ENCODE assay signal across 9 mouse cellular contexts in the genomic region with DNA sequence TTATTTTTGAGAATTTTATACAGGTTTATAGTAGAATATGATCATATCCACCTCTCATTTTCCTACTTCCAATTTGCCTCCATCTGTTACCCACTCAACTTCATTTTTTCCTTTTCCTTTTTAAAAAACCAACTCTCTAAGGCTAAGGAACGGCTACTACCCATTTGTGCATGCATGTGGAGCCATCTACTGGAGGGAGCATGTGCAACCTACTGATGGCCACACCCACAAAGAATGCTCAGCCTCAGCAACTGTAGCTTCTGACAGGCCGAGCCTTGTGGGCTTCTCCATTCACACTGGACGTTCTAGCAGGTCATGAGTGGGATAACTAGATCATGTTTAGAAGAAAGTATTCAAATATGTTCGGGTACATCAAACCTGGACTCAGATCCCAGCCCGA.
A peak's percentile ranks its signal among the peaks of the same experiment; 100 is the strongest.
DNase-seq lines count a peak whose midpoint lies in the region; ATAC-seq lines count a peak whose summit lies in the region.
"Had no signal": no experiment of that assay in that cellular context is flagged by ENCODE, and none has a peak within 500 bp of the region (broad histone marks: within the 10 kb centered on the region; RNA-seq: fewer than 3 reads in every experiment).

No protein-coding gene starts in this region.

- no peak overlapping the region for H3K27ac ChIP-seq in midbrain, embryonic 16.5 days (ENCODE audit: low read length)
- H3K27ac ChIP-seq: liver, embryonic 15.5 days had no signal

- H3K27me3 ChIP-seq in midbrain, embryonic 16.5 days (ENCODE audit: control insufficient read depth, insufficient read depth, low read depth, low read length): no peaks in the 10 kb centered on the region
- H3K27me3 ChIP-seq: liver, embryonic 15.5 days had no signal

- peak; percentile 5 for DNase-seq in ovary, adult 18-20 months (ENCODE audit: low spot score)
- no peak for DNase-seq in ovary, postnatal 10 days (ENCODE audit: low spot score)
- DNase-seq in embryo, embryonic 10 days (ENCODE audit: low spot score): peak; percentile 72
- peak; percentile 63 for DNase-seq in induced T-regulatory cell, adult 2 months (ENCODE audit: low read depth)
- DNase-seq in left cerebral cortex, postnatal 25 days (ENCODE audit: low spot score in 2 of 2): peak; percentile 41 to 64
- DNase-seq in thymus, postnatal 14 days: peak; percentile 43

- peak; percentile 93 for ATAC-seq in activated CD4-positive, CD25-positive, alpha-beta regulatory T cell, adult 4 months
- 0 out of 2 replicates have a peak, but pooled peaks have one; percentile 67 for ATAC-seq in midbrain, embryonic 16.5 days

- H3K36me3 ChIP-seq in midbrain, embryonic 16.5 days (ENCODE audit: control insufficient read depth, insufficient read depth, low read length): no peaks in the 10 kb centered on the region
- H3K36me3 ChIP-seq: liver, embryonic 15.5 days had no signal

- intact Hi-C loops in left cerebral cortex, postnatal 25 days (cut with DNase I): loop anchor here (5.0 kb wide), 1 partner anchor 209 kb away; no protein-coding TSS in a partner anchor

- H3K9ac ChIP-seq in midbrain, embryonic 16.5 days (ENCODE audit: low read depth, low read length): no peak overlapping the region
- H3K9ac ChIP-seq: liver, embryonic 15.5 days had no signal

- H3K4me1 ChIP-seq in midbrain, embryonic 16.5 days (ENCODE audit: control insufficient read depth, insufficient read depth, low read length): peaks cover 2% of the 10 kb centered on the region; the same call in 1 of the 2 replicates
- H3K4me1 ChIP-seq: liver, embryonic 15.5 days had no signal

- 38% methylated on average over 5 of the region's 5 CpGs for WGBS in midbrain, embryonic 16.5 days

- H3K4me3 ChIP-seq in midbrain, embryonic 16.5 days (ENCODE audit: low read depth, low read length): no peak overlapping the region
- H3K4me3 ChIP-seq: liver, embryonic 15.5 days had no signal

- no peak overlapping the region for H3K4me2 ChIP-seq in midbrain, embryonic 16.5 days (ENCODE audit: low read length)
- H3K4me2 ChIP-seq: liver, embryonic 15.5 days had no signal

- no peaks in the 10 kb centered on the region for H3K9me3 ChIP-seq in midbrain, embryonic 16.5 days (replicated peaks; ENCODE audit: control insufficient read depth, low read length, poor library complexity, severe bottlenecking)
- H3K9me3 ChIP-seq: liver, embryonic 15.5 days had no signal
